Mouse (Mus musculus) T-cell, adult 2 months (primary cell): ENCODE measurements around the gene Gm21170.
"Not testable (repeated sequence)": the region's sequence is repeated elsewhere in the genome, so short reads cannot be mapped to it uniquely, and the experiment has no call there.

Experiments
- DNase-seq: peaks from one replicate; pipeline ENCODE4 v3.0.0; 2022; ENCODE audit warnings: low spot score

The Gm21170 gene

DNA sequence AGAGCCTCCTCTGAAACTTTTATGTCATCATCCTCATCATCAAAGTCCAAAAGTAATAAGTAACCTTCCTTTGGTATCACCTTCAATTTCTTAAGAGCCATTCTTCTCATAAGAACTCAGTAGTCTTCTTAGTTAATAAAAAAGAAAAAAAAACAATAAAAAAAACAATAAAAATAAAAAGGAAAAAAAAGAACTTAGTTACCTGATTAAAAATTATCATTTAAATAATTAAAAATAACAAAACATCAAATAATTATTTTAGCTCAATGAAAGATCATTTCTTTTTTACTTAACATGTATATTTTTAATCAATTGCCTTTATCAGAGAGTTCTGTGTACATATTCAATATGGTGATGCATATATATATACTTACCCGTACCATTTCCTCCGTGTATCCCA, at the start of gene Gm21170:
Gene Gm21170 (minus strand): TSS at position 101 of the 400 bp plus-strand sequence.
- DNase-seq = not testable (repeated sequence)
